In genomic region chr14:87396643-87397042, GRCm38 (mm10) we compare ENCODE assay signal across 13 mouse cellular contexts.
"Had no signal": no experiment of that assay in that cellular context is flagged by ENCODE, and none has a peak within 500 bp of the region (broad histone marks: within the 10 kb centered on the region; RNA-seq: fewer than 3 reads in every experiment).

No protein-coding gene starts in this region.

- H3K4me3 ChIP-seq: kidney, embryonic 15.5 days; left cerebral cortex, adult 2 months; limb, embryonic 10.5 days; liver, embryonic 15.5 days; neural tube, embryonic 15.5 days had no signal

- H3K27me3 ChIP-seq: kidney, embryonic 15.5 days; liver, embryonic 15.5 days; neural tube, embryonic 15.5 days had no signal

- H3K4me2 ChIP-seq: kidney, embryonic 15.5 days; liver, embryonic 11.5 days; liver, embryonic 15.5 days; neural tube, embryonic 15.5 days had no signal

- H3K4me1 ChIP-seq: kidney, embryonic 15.5 days; limb, embryonic 10.5 days; liver, embryonic 15.5 days; neural tube, embryonic 15.5 days had no signal

- H3K9me3 ChIP-seq: kidney, embryonic 15.5 days; limb, embryonic 10.5 days; liver, embryonic 15.5 days; neural tube, embryonic 15.5 days had no signal

- DNase-seq: kidney, adult 2 months; kidney, postnatal 25 days; lung, adult 2 months; lung, postnatal 36 days; thymus, postnatal 36 days had no signal

- H3K27ac ChIP-seq: kidney, embryonic 15.5 days; left cerebral cortex, adult 2 months; limb, embryonic 10.5 days; liver, embryonic 15.5 days; neural tube, embryonic 15.5 days had no signal

- H3K36me3 ChIP-seq: kidney, embryonic 15.5 days; limb, embryonic 10.5 days; liver, embryonic 15.5 days; neural tube, embryonic 15.5 days had no signal

- ATAC-seq: intestine, embryonic 16.5 days; lung, postnatal 0 days had no signal

- H3K9ac ChIP-seq: kidney, embryonic 15.5 days; liver, embryonic 15.5 days; neural tube, embryonic 15.5 days had no signal
